Mouse (Mus musculus): ENCODE measurements at regions not wholly inside any gene's neighbourhood (a gene's known extent, or its start where the extent isn't known, plus 50 kb on each side); places are given as distances from the start of the nearest gene placed in this dataset.

DNA sequence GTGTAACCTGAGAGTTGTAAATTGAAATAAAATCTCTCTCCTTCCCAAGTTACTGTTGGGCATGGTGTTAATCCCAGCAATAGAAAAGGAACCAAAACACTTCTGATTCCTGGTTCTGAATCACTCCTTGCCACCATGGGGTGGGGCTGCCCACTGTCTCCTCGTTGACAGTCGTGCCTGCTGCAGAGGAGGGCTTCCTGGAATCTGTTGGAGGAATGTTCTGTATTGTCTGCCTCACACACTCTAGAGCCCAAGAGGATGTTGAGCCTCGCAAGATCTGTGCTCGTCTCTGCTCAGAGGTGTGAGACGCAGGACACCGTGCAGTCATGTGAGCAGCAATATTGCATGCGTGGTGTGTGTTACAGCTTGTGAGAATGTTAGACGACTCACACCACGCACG is 246.4 kb upstream of the Kcnab2 start:
- TF ChIP-seq CTCF (IDR thresholded peaks at IDR 0.05; ENCODE audit: insufficient read depth, low read length) (no peak), POLR2A (IDR thresholded peaks at IDR 0.05; ENCODE audit: borderline replicate concordance, extremely low read depth, low read depth, low read length) (no peak)
